26 mouse cellular contexts compared by ENCODE assay signal in the genomic region with DNA sequence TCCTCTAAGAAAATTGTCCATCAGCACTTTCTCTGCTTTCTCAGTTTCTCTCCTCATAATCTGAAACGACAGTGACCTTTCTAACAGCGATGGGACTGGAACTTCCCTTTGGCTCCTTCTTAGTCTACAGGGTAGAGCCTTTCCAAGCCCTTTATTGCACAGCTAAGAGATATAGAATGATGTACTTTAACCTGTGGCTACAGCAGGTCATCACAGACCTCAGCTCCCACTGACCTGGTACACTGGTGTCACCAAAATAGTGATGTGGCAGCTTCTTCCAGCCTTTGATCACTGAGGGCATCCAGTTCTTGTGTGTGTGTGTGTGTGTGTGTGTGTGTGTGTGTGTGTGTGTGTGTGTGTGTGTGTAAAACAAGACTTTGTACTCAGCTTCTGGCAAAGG. TPM values are rescaled to one million over a fixed set of nuclear protein-coding genes. Genes with fewer than 3 reads are reported as not detected.
"Had no signal": no experiment of that assay in that cellular context is flagged by ENCODE, and none has a peak within 500 bp of the region (broad histone marks: within the 10 kb centered on the region; RNA-seq: fewer than 3 reads in every experiment).

No protein-coding gene starts in this region.

- H3K4me3 ChIP-seq: lung, embryonic 15.5 days; megakaryocyte, embryonic 14.5 days; midbrain, embryonic 13.5 days; midbrain, embryonic 15.5 days; neural tube, embryonic 13.5 days; neural tube, embryonic 15.5 days; stomach, embryonic 15.5 days had no signal

- H3K9ac ChIP-seq: liver, embryonic 14.5 days; lung, embryonic 15.5 days; midbrain, embryonic 13.5 days; midbrain, embryonic 15.5 days; neural tube, embryonic 13.5 days; neural tube, embryonic 15.5 days; stomach, embryonic 15.5 days had no signal

- H3K36me3 ChIP-seq: lung, embryonic 15.5 days; midbrain, embryonic 13.5 days; midbrain, embryonic 15.5 days; neural tube, embryonic 13.5 days; neural tube, embryonic 15.5 days; stomach, embryonic 15.5 days had no signal

- H3K4me1 ChIP-seq: lung, embryonic 15.5 days; megakaryocyte, embryonic 14.5 days; midbrain, embryonic 13.5 days; midbrain, embryonic 15.5 days; neural tube, embryonic 13.5 days; neural tube, embryonic 15.5 days; stomach, embryonic 15.5 days had no signal

- H3K9me3 ChIP-seq: lung, embryonic 15.5 days; megakaryocyte, embryonic 14.5 days; midbrain, embryonic 13.5 days; midbrain, embryonic 15.5 days; neural tube, embryonic 13.5 days; neural tube, embryonic 15.5 days; stomach, embryonic 15.5 days had no signal

- ATAC-seq: lung, postnatal 0 days; midbrain, embryonic 13.5 days; midbrain, embryonic 15.5 days had no signal

- H3K27ac ChIP-seq: liver, embryonic 14.5 days; lung, embryonic 15.5 days; macrophage; midbrain, embryonic 13.5 days; midbrain, embryonic 15.5 days; neural tube, embryonic 13.5 days; neural tube, embryonic 15.5 days; stomach, embryonic 15.5 days; stomach, postnatal 0 days had no signal

- H3K4me2 ChIP-seq: lung, embryonic 15.5 days; midbrain, embryonic 11.5 days; midbrain, embryonic 13.5 days; midbrain, embryonic 15.5 days; neural tube, embryonic 13.5 days; neural tube, embryonic 15.5 days; stomach, embryonic 15.5 days had no signal

- H3K27me3 ChIP-seq: lung, embryonic 15.5 days; midbrain, embryonic 13.5 days; midbrain, embryonic 15.5 days; neural tube, embryonic 13.5 days; neural tube, embryonic 15.5 days; stomach, embryonic 15.5 days had no signal

- DNase-seq: lung, adult 2 months; lung, postnatal 14 days; lung, postnatal 36 days; retina, postnatal 1 day; right cerebral cortex, adult 18-20 months; right cerebral cortex, postnatal 25 days; right cerebral cortex, postnatal 4 days; thymus, adult 2 months; thymus, postnatal 25 days; thymus, postnatal 4 days had no signal

RNA-seq across cellular contexts. Expression of gene Gm5105, which starts 54.3 kb away (rescaled TPM):
- polyA plus RNA-seq: liver, embryonic 14.5 days; liver, embryonic 16.5 days; macrophage; midbrain, embryonic 11.5 days; midbrain, embryonic 13.5 days; neural tube, embryonic 11.5 days; spleen, adult 2 months; stomach, embryonic 15.5 days; stomach, postnatal 0 days; testis, adult 2 months; thymus, adult 2 months had no signal

RNA-seq across cellular contexts. Expression of gene 1110002E22Rik, which starts 56.6 kb away (rescaled TPM):
- polyA plus RNA-seq: macrophage had no signal
